Mouse (Mus musculus) heart, postnatal 25 days (tissue): Measurements from ENCODE around the gene Btbd19. TPM values are rescaled to one million over a fixed set of nuclear protein-coding genes. Genes with fewer than 3 reads are reported as not detected.

Experiments
- DNase-seq: peaks from one replicate; pipeline ENCODE4 v3.0.0; 2022; ENCODE audit warnings: low spot score
- intact Hi-C: fragments of 180-260 bp; cut with DNase I; formaldehyde crosslinking; loops from one replicate; pipeline ENCODE4 v1.15.1; 2025
- microRNA-seq: library from miRNA; unstranded; fragments of <30 nt; microRNA quantifications from one replicate; pipeline ENCODE4 v1.2.0, GENCODE M21; 2022
- total RNA-seq, 2 experiments: library from RNA; stranded (reverse); gene quantifications; 2 replicates each; pipeline ENCODE4 v1.2.3; 2021

Gene Btbd19
- total RNA-seq, 2 experiments from 2014 or later: 2.0 to 3.3 TPM

DNA sequence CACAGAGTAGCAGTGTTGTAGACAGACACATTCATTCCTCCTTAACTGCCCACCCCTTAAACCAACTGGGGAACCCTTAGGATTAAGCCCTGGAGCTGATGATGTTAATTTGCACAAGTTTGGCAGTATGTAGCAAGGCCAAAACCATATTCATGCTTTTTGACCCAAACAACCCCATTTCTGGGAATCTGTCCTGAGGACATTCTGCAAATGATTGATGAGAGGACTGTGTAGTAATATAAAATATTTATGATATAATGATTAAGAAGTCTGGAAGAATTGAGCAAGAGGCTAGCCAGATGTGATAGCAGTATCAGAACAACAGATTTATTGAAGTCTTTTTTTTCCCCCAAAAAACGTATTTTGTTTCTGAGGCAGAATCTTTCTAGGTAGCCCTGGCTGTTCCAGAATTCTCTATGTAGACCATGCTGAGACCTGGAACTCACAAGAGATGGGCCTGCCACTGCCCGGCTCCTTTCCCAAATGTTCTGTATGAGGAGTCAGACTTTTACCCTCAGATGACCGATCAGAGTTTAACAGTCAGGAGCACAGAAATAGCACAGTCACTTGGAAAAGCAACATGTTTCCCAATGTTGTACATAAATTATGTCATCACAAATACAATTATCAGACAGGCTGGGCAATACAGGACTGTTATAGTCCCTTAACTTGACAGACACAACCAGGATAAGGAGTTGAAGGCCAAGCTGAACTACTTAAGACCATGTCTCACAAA, 30.7 kb downstream of the Btbd19 start:
- intact Hi-C loops: no loop called here
- DNase-seq: no peak

- no peak for DNase-seq
- intact Hi-C loops: no loop called here
Measured at GRCm38 (mm10) chr4:117090586-117090985, 34.9 kb downstream of the Btbd19 start.

- intact Hi-C loops: no loop called here
- DNase-seq: no peak
Measured at GRCm38 (mm10) chr4:117087948-117088640, 37.4 kb downstream of the Btbd19 start.

DNA sequence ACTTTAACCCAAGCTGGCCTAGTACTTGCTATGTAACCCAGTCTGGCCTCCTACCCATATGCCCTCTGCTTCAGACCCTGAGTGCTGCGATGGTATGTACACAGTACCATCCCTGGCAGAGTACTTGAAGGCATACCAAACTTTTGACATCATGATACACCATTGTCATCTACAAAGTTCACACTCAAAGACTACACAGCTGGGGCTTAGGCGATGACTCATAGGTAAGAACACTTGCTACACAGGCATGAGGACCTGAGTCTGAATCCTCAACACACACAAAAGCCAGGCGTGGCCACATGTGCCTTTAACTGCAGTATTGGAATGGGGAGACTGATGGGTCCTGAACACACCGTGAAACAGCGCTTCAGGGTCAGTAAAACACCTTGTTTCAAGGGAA, 54.3 kb downstream of the Btbd19 start:
- DNase-seq: no peak
- intact Hi-C loops: no loop called here

DNA sequence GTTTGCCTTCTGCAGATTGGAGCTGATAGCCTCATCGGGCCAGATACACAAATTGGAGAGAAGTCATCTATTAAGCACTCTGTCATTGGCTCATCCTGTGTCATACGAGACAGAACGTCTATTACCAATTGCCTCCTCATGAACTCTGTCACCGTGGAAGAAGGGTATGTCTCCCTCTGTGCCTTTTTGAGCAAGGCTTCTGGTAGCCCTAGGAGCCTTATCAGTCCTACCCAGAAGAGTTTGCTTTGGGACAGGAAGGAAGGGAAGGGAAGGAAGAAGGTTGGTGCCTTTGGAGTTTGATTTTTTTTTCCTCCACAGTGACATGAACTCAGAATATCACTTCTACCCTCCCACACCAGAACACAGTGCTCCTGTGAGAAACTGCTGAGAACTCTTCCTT, 54.9 kb downstream of the Btbd19 start:
- DNase-seq: no peak
- intact Hi-C loops: no loop called here

- DNase-seq: no peak
- intact Hi-C loops: no loop called here
Measured at GRCm38 (mm10) chr4:117069647-117070046, 55.9 kb downstream of the Btbd19 start.

Small RNAs within 50 kb of the gene (microRNA-seq; reads per million reads assigned to microRNA genes)
- gene Gm22398: not detected

Other genes starting within 250 kb of the Btbd19 start
- 1 to 10 TPM in 1 of 2 experiments, under 1 TPM in 1; 0.94 to 1.2 TPM for gene Zswim5, start 248.3 kb downstream of the Btbd19 start, total RNA-seq
- 10 to 100 TPM; 85.0 to 91.1 TPM for gene Urod, start 131.3 kb downstream of the Btbd19 start, total RNA-seq
- gene Hectd3, start 130.4 kb downstream of the Btbd19 start, total RNA-seq: 10 to 100 TPM; 14.8 to 15.3 TPM
- gene Eif2b3, start 106.3 kb downstream of the Btbd19 start, total RNA-seq: 10 to 100 TPM; 13.5 to 13.8 TPM
- 1 to 10 TPM; 1.1 to 1.5 TPM for gene Ptch2, start 29.6 kb downstream of the Btbd19 start, total RNA-seq
- not detected for gene Tctex1d4, start 1.1 kb upstream of the Btbd19 start, total RNA-seq
- 1 to 10 TPM; 1.5 to 2.1 TPM for gene Plk3, start 8.2 kb upstream of the Btbd19 start, total RNA-seq
- gene Rps8, start 30.5 kb upstream of the Btbd19 start, total RNA-seq: 100 to 1,000 TPM; 571 to 648 TPM
- gene Kif2c, start 56.9 kb upstream of the Btbd19 start, total RNA-seq: under 1 TPM; 0.31 to 0.34 TPM
- 10 to 100 TPM; 23.8 to 30.3 TPM for gene Tmem53, start 126.2 kb upstream of the Btbd19 start, total RNA-seq
- not detected for gene Armh1, start 126.4 kb upstream of the Btbd19 start, total RNA-seq